Mouse (Mus musculus) embryonic fibroblast, embryonic 13.5 days (primary cell): ENCODE measurements around the gene Myrip.

Source experiments
- CTCF ChIP-seq: IDR thresholded peaks from 2 replicates; pipeline ENCODE4 v1.5.1; 2011; ENCODE audit warnings: mild to moderate bottlenecking, control low read depth, low read length, moderate library complexity, borderline replicate concordance; ENCODE audit not compliant: insufficient read depth
- POLR2A ChIP-seq: IDR thresholded peaks from 2 replicates; pipeline ENCODE4 v1.6.1; 2011; ENCODE audit warnings: low read depth, mild to moderate bottlenecking, control low read depth, low read length, moderate library complexity

DNA sequence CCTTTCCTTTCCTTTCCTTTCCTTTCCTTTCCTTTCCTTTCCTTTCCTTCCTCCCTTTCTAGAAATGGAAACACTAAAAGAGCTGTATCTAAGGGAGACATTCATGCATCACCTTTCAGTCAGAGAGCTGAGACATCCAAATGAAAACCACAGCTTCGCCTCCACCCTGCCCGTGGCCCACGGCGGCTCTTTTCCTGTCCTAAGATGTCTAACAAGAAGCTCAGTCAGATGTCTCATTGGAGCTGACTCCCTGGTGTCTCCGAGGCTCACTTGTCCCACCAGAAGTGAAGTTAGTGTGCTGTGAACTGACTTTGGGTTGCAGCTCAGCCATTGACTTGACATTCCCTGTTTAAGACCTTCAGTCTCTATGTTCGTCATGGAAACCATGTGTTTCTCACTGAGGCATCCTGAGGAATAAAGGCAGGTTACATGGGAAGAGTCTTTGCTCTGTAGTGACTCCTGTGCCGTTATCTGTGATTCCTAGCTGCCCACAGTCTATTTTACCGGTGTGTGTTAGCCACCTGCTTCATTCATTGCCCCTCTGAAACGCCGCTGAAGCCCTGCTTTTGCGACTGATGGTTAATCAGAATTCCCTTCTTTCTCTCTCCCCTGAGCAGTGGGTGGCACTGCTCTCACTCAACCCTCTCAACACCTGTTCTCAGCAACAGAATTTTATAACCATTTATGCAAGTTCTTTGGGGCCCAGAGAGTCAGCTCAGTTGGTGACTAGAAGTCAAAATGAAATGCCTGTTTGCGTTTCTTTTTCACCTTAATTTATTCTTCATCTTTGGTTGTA lies 53.4 kb downstream of the Myrip start:
- TF ChIP-seq CTCF (no peak), POLR2A (no peak)
